Mouse (Mus musculus) kidney, postnatal 0 days (tissue): Measurements from ENCODE around the gene Npcd. TPM values are rescaled to one million over a fixed set of nuclear protein-coding genes. Genes with fewer than 3 reads are reported as not detected.
A peak's percentile ranks its signal among the peaks of the same experiment; 100 is the strongest.

Experiments
- ATAC-seq: fragments of 200-750 bp; cut with Nextera tagmentation; replicated peaks from 2 replicates; pipeline ENCODE4 v1.8.0; 2017; ENCODE audit warnings: low read depth, moderate number of reproducible peaks, moderate TSS enrichment, moderate library complexity; ENCODE audit not compliant: low FRiP score
- DNase-seq: peaks from one replicate; pipeline ENCODE4 v3.0.0-alpha.2; 2016; ENCODE audit warnings: low spot score
- H3K27ac ChIP-seq: fragments of 300-500 bp; sonication (generic); 2 replicates; pipeline ENCODE4 v1.5.1; 2014; ENCODE audit warnings: mild to moderate bottlenecking
- H3K27me3 ChIP-seq: fragments of 300-500 bp; sonication (generic); 2 replicates; pipeline ENCODE4 v1.6.1; 2014; ENCODE audit warnings: low read length, mixed read lengths; ENCODE audit not compliant: insufficient read depth
- H3K36me3 ChIP-seq: fragments of 300-500 bp; sonication (generic); 2 replicates; pipeline ENCODE4 v1.6.1; 2014; ENCODE audit warnings: low read length, mixed read lengths; ENCODE audit not compliant: insufficient read depth
- H3K4me1 ChIP-seq: fragments of 300-500 bp; sonication (generic); replicated peaks from 2 replicates; pipeline ENCODE4 v1.6.1; 2014; ENCODE audit warnings: antibody characterized with exemption, low read length, mixed read lengths; ENCODE audit not compliant: insufficient read depth
- H3K4me2 ChIP-seq: fragments of 300-500 bp; sonication (generic); 2 replicates; pipeline ENCODE4 v1.6.1; 2014; ENCODE audit warnings: mild to moderate bottlenecking, low read length, moderate library complexity, mixed read lengths
- H3K4me3 ChIP-seq: fragments of 300-500 bp; sonication (generic); replicated peaks from 2 replicates; pipeline ENCODE4 v1.5.1; 2014; ENCODE audit warnings: low read depth, low read length
- H3K9ac ChIP-seq: fragments of 300-500 bp; sonication (generic); 2 replicates; pipeline ENCODE4 v1.6.1; 2014; ENCODE audit warnings: low read depth, low read length
- H3K9me3 ChIP-seq: fragments of 300-500 bp; sonication (generic); replicated peaks from 2 replicates; pipeline ENCODE4 v1.6.1; 2016; ENCODE audit warnings: low read length, inconsistent platforms, mixed read lengths
- CTCF ChIP-seq: IDR thresholded peaks from 2 replicates; pipeline ENCODE4 v1.5.1; 2016; ENCODE audit warnings: antibody characterized with exemption, low read depth, mild to moderate bottlenecking, moderate library complexity
- WGBS: fragments of 180-500 bp; shearing (Covaris S2); extraction: QIAGEN DNeasy Blood & Tissue Kit; methylation state at CpG from one replicate; pipeline ENCODE4 v1.1.7; 2014; 5-methylcytosine and 5-hydroxymethylcytosine counted together
- polyA plus RNA-seq: library from polyadenylated mRNA; unstranded; fragments of >200 nt; fragmentation: Nextera tagmentation; extraction: Ambion mirVana; gene quantifications from 2 replicates; pipeline ENCODE4 v1.2.1, GENCODE M21; 2015

Gene Npcd
- polyA plus RNA-seq, 1 experiment from 2014 or later = 0.28 TPM

DNA sequence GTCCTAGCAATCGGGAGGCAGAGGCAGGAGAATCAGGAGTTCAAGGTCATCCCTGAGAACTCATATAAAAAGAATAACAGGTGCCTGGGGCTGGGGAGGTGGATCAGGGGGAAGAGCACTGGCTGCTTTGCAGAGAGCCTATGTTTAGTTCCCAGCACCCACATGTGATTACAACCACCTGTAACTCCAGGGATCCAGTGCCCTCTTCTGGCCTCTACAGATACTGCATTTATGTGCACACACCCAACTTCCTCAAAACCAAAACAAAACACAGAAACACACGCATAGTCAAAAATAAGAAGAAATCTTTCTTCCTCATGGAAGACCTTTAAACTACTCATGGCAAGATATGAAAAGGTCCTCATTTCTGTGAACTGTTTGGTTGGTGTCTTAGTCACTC lies 16.1 kb upstream of the Npcd start:
- H3K4me1 ChIP-seq = 0 out of 2 replicates have a peak, but pooled peaks cover 3% of the 10 kb centered on the region
- no peak overlapping the region for H3K4me3 ChIP-seq
- ATAC-seq (no peak), DNase-seq (no peak)
- no peak overlapping the region for H3K9ac ChIP-seq
- no peak overlapping the region for H3K4me2 ChIP-seq
- H3K27ac ChIP-seq = no peak overlapping the region
- TF ChIP-seq CTCF = 0 out of 2 replicates have a peak, but pooled peaks have one; percentile 7
- H3K27me3 ChIP-seq = no peaks in the 10 kb centered on the region
- 92% methylated on average over 2 of the region's 2 CpGs for WGBS
- H3K36me3 ChIP-seq = no peaks in the 10 kb centered on the region
- H3K9me3 ChIP-seq = no peaks in the 10 kb centered on the region

DNA sequence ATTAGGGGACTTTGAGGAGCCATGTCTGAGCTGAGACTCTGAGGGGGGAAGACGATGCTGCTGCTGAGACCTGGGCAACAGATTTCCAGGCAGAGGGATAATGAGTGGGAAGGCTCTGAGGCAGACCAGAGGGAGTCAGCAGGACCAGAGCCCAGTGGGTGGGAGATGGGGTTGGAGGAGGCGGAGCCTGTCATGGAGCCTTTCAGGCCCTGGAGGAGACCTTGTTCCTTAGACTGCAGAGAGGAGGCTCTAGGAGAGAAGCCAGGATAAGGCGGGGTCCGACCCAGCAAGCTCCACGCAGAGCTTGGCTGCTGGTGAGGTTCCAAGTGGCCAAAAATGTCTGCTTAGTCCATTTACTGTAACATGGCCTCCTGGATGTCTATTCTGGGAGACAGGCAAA lies 13.1 kb upstream of the Npcd start:
- H3K9ac ChIP-seq = no peak overlapping the region
- no peak overlapping the region for H3K4me3 ChIP-seq
- ATAC-seq (no peak), DNase-seq (peak; percentile 50)
- TF ChIP-seq CTCF = no peak
- 29% methylated on average over 5 of the region's 5 CpGs for WGBS
- no peaks in the 10 kb centered on the region for H3K9me3 ChIP-seq
- no peaks in the 10 kb centered on the region for H3K27me3 ChIP-seq
- H3K27ac ChIP-seq = 0 out of 2 replicates have a peak overlapping the region, but pooled peaks have one; percentile 31
- 0 out of 2 replicates have a peak, but pooled peaks cover 3% of the 10 kb centered on the region for H3K4me1 ChIP-seq
- no peak overlapping the region for H3K4me2 ChIP-seq
- no peaks in the 10 kb centered on the region for H3K36me3 ChIP-seq

DNA sequence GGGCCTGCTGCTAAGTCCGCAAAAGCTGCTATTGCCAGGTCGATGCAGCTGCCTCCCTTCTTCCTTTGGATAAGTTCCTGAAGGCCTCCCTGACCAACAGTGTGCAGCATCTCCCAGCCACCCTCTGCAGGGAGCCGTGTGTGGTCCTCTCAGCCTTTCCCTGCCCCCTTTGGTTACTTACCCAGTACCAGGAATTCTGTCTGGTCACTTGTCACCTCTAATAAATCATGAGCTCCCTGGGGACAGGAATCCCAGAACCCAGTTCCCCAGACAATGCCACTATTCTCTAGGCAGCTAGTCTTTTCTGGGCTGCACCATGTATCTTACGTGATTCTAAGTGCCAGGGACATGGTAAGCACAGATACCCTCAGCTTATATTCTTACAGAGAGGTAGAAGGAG lies 11.9 kb upstream of the Npcd start:
- Histone ChIP-seq H3K9ac (no peak overlapping the region), H3K27ac (no peak overlapping the region), H3K4me1 (0 out of 2 replicates have a peak, but pooled peaks cover 3% of the 10 kb centered on the region), H3K4me3 (no peak overlapping the region), H3K9me3 (no peaks in the 10 kb centered on the region), H3K27me3 (no peaks in the 10 kb centered on the region), H3K36me3 (no peaks in the 10 kb centered on the region), H3K4me2 (no peak overlapping the region)
- TF ChIP-seq CTCF = no peak
- WGBS = 50% methylated on average over 4 of the region's 4 CpGs
- ATAC-seq (no peak), DNase-seq (no peak)

DNA sequence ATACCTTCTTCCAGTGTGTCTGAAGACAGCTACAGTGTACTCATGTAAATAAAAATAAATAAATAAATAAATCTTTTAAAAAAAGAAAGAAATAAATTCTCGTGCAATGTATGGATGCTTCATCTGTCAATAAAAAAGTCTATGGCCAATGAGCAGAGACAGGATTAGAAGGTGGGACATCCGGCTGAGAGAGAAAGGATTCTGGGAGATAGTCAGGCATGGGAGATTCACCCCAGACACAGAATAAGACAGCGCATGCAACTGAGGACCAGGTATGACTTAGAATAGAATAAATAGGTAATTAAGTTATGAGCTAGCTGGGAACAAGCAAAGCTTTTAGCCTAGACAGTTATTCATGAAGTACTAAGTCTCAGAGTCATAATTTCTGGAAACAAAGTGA lies 8.9 kb upstream of the Npcd start:
- no peak for TF ChIP-seq CTCF
- 91% methylated on average over 3 of the region's 3 CpGs for WGBS

DNA sequence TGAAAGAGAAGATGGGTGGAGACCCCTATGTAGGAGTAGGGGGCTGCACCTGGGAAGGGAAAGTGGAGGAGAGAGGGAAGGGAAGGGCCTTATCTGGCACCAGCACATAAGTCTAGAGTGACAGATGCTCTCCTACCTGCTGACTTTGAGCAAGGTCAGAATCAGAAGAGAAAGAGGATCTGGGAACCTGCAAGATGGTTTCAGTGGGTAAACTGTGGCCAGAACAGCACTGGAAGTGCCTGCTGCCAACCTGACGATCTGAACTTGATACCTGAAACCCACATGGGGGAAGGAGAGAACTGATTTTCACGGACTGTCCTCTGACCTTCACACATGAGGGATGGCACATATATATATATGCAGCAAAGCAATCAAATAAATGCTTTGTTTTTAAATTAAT lies 6.2 kb upstream of the Npcd start:
- WGBS = 39% methylated on average over 2 of the region's 2 CpGs
- no peak for ATAC-seq
- Histone ChIP-seq H3K27ac (no peak overlapping the region), H3K9me3 (no peaks in the 10 kb centered on the region), H3K4me3 (no peak overlapping the region), H3K36me3 (no peaks in the 10 kb centered on the region), H3K4me2 (no peak overlapping the region), H3K9ac (no peak overlapping the region), H3K27me3 (no peaks in the 10 kb centered on the region), H3K4me1 (no peaks in the 10 kb centered on the region)
- no peak for DNase-seq
- TF ChIP-seq CTCF = no peak

More for the DNA sequence above, 8.9 kb upstream of the Npcd start:
- DNase-seq (no peak), ATAC-seq (no peak)
- Histone ChIP-seq H3K27ac (no peak overlapping the region), H3K4me1 (0 out of 2 replicates have a peak, but pooled peaks cover 3% of the 10 kb centered on the region), H3K4me2 (no peak overlapping the region), H3K9me3 (no peaks in the 10 kb centered on the region), H3K4me3 (no peak overlapping the region), H3K36me3 (no peaks in the 10 kb centered on the region), H3K27me3 (no peaks in the 10 kb centered on the region), H3K9ac (no peak overlapping the region)

DNA sequence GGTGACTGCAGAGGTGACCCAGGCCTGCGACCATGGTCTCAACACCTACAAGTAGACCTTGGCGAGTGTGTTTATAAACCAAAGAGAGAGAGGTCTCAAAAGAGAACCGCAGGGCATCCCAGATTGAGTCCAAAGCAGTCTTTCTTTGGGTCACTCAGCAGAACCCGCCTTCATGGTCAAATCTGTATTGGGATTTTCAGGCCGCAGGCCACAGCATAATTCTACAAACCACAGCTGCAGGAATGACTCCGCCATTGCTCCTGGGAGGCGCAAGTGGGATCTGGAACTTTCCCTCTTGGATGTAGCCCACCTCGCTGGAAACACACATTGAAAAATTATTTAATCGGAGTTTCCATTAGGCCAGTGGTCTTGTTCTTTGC lies 834 bp upstream of the Npcd start:
- no peak overlapping the region for H3K4me3 ChIP-seq

More for the DNA sequence above, 834 bp upstream of the Npcd start:
- no peak overlapping the region for H3K9ac ChIP-seq
- WGBS = 54% methylated on average over 9 of the region's 9 CpGs
- DNase-seq (no peak), ATAC-seq (no peak)
- H3K4me1 ChIP-seq = peaks cover 15% of the 10 kb centered on the region
- H3K4me2 ChIP-seq = peak overlapping the region; percentile 98
- peak overlapping the region; percentile 78 for H3K27ac ChIP-seq
- no peaks in the 10 kb centered on the region for H3K27me3 ChIP-seq
- no peaks in the 10 kb centered on the region for H3K36me3 ChIP-seq
- TF ChIP-seq CTCF = no peak
- H3K9me3 ChIP-seq = no peaks in the 10 kb centered on the region
